Mouse (Mus musculus): ENCODE results near the gene Lrrn3. TPM values are rescaled to one million over a fixed set of nuclear protein-coding genes. Genes with fewer than 3 reads are reported as not detected.
A peak's percentile ranks its signal among the peaks of the same experiment; 100 is the strongest.

Gene Lrrn3
- polyA plus RNA-seq (2015; fragmentation: Nextera tagmentation; extraction: Ambion mirVana), result 2.7 and 2.8 TPM in 2 replicates

GRCm38 (mm10) chr12:41486331-41486730 is at the start of gene Lrrn3:
Gene Lrrn3 (minus strand): TSS chr12:41486431.
- Histone ChIP-seq H3K27ac (no peak within 1 kb of the TSS), H3K4me2 (ENCODE audit: low read length) (peak within 1 kb of the TSS; percentile 73), H3K36me3 (ENCODE audit: insufficient read depth, low read length) (no peaks in the 10 kb centered on the region), H3K4me1 (replicated peaks; ENCODE audit: insufficient read depth, low read length) (no peaks in the 10 kb centered on the region), H3K9me3 (replicated peaks; ENCODE audit: low read length) (no peaks in the 10 kb centered on the region), H3K4me3 (replicated peaks; ENCODE audit: low read depth, low read length) (peak within 1 kb of the TSS; percentile 31), H3K27me3 (ENCODE audit: insufficient read depth, low read length) (no peaks in the 10 kb centered on the region), H3K9ac (ENCODE audit: low read depth, low read length) (peak within 1 kb of the TSS; percentile 20; the same call in 1 of the 2 replicates)
- TF ChIP-seq CTCF (IDR thresholded peaks at IDR 0.05; ENCODE audit: low read depth), result no peak
- no peak for DNase-seq (ENCODE audit: low spot score)
- no peak for ATAC-seq (replicated peaks; ENCODE audit: low FRiP score, low read depth)
- WGBS, result 100% methylated on average over 1 of the region's 1 CpGs

- 62% methylated on average over 4 of the region's 4 CpGs for WGBS
- no peak overlapping the region for H3K9ac ChIP-seq (ENCODE audit: low read depth, low read length)
- TF ChIP-seq CTCF (IDR thresholded peaks at IDR 0.05; ENCODE audit: low read depth), result no peak
- no peaks in the 10 kb centered on the region for H3K4me1 ChIP-seq (replicated peaks; ENCODE audit: insufficient read depth, low read length)
- no peak overlapping the region for H3K4me3 ChIP-seq (replicated peaks; ENCODE audit: low read depth, low read length)
- no peak for DNase-seq (ENCODE audit: low spot score)
- H3K9me3 ChIP-seq (replicated peaks; ENCODE audit: low read length), result no peaks in the 10 kb centered on the region
- H3K4me2 ChIP-seq (ENCODE audit: low read length), result no peak overlapping the region
- no peak for ATAC-seq (replicated peaks; ENCODE audit: low FRiP score, low read depth)
- no peaks in the 10 kb centered on the region for H3K36me3 ChIP-seq (ENCODE audit: insufficient read depth, low read length)
- H3K27ac ChIP-seq, result no peak overlapping the region
- H3K27me3 ChIP-seq (ENCODE audit: insufficient read depth, low read length), result no peaks in the 10 kb centered on the region
Observed at GRCm38 (mm10) chr12:41528410-41528809, 42.2 kb upstream of the Lrrn3 start.

GRCm38 (mm10) chr12:41526688-41527087 is 40.5 kb upstream of the Lrrn3 start:
- Histone ChIP-seq H3K4me3 (replicated peaks; ENCODE audit: low read depth, low read length) (no peak overlapping the region), H3K9me3 (replicated peaks; ENCODE audit: low read length) (no peaks in the 10 kb centered on the region), H3K4me1 (replicated peaks; ENCODE audit: insufficient read depth, low read length) (no peaks in the 10 kb centered on the region), H3K36me3 (ENCODE audit: insufficient read depth, low read length) (no peaks in the 10 kb centered on the region), H3K9ac (ENCODE audit: low read depth, low read length) (no peak overlapping the region), H3K4me2 (ENCODE audit: low read length) (no peak overlapping the region), H3K27me3 (ENCODE audit: insufficient read depth, low read length) (no peaks in the 10 kb centered on the region), H3K27ac (no peak overlapping the region)
- ATAC-seq (replicated peaks; ENCODE audit: low FRiP score, low read depth) (no peak), DNase-seq (ENCODE audit: low spot score) (no peak)
- WGBS, result 72% methylated on average over 2 of the region's 2 CpGs
- TF ChIP-seq CTCF (IDR thresholded peaks at IDR 0.05; ENCODE audit: low read depth), result no peak

- WGBS, result 74% methylated on average over 2 of the region's 2 CpGs
- H3K27me3 ChIP-seq (ENCODE audit: insufficient read depth, low read length), result no peaks in the 10 kb centered on the region
- no peak for ATAC-seq (replicated peaks; ENCODE audit: low FRiP score, low read depth)
Observed at GRCm38 (mm10) chr12:41521671-41522070, 35.4 kb upstream of the Lrrn3 start.

GRCm38 (mm10) chr12:41520326-41520725 is 34.1 kb upstream of the Lrrn3 start:
- Histone ChIP-seq H3K4me3 (replicated peaks; ENCODE audit: low read depth, low read length) (no peak overlapping the region), H3K4me1 (replicated peaks; ENCODE audit: insufficient read depth, low read length) (no peaks in the 10 kb centered on the region), H3K9ac (ENCODE audit: low read depth, low read length) (no peak overlapping the region), H3K9me3 (replicated peaks; ENCODE audit: low read length) (no peaks in the 10 kb centered on the region), H3K4me2 (ENCODE audit: low read length) (no peak overlapping the region), H3K27me3 (ENCODE audit: insufficient read depth, low read length) (no peaks in the 10 kb centered on the region), H3K27ac (no peak overlapping the region), H3K36me3 (ENCODE audit: insufficient read depth, low read length) (no peaks in the 10 kb centered on the region)
- WGBS, result 63% methylated on average over 2 of the region's 2 CpGs
- ATAC-seq (replicated peaks; ENCODE audit: low FRiP score, low read depth) (no peak), DNase-seq (ENCODE audit: low spot score) (no peak)
- no peak for TF ChIP-seq CTCF (IDR thresholded peaks at IDR 0.05; ENCODE audit: low read depth)

More at GRCm38 (mm10) chr12:41521671-41522070, 35.4 kb upstream of the Lrrn3 start:
- DNase-seq (ENCODE audit: low spot score), result no peak
- no peak overlapping the region for H3K4me3 ChIP-seq (replicated peaks; ENCODE audit: low read depth, low read length)
- no peak overlapping the region for H3K27ac ChIP-seq
- no peaks in the 10 kb centered on the region for H3K36me3 ChIP-seq (ENCODE audit: insufficient read depth, low read length)
- H3K9me3 ChIP-seq (replicated peaks; ENCODE audit: low read length), result no peaks in the 10 kb centered on the region
- H3K4me1 ChIP-seq (replicated peaks; ENCODE audit: insufficient read depth, low read length), result no peaks in the 10 kb centered on the region
- H3K4me2 ChIP-seq (ENCODE audit: low read length), result no peak overlapping the region
- TF ChIP-seq CTCF (IDR thresholded peaks at IDR 0.05; ENCODE audit: low read depth), result no peak
- no peak overlapping the region for H3K9ac ChIP-seq (ENCODE audit: low read depth, low read length)

- H3K27me3 ChIP-seq (ENCODE audit: insufficient read depth, low read length), result no peaks in the 10 kb centered on the region
- no peak overlapping the region for H3K9ac ChIP-seq (ENCODE audit: low read depth, low read length)
- ATAC-seq (replicated peaks; ENCODE audit: low FRiP score, low read depth) (no peak), DNase-seq (ENCODE audit: low spot score) (no peak)
- H3K9me3 ChIP-seq (replicated peaks; ENCODE audit: low read length), result no peaks in the 10 kb centered on the region
- TF ChIP-seq CTCF (IDR thresholded peaks at IDR 0.05; ENCODE audit: low read depth), result no peak
- no peaks in the 10 kb centered on the region for H3K36me3 ChIP-seq (ENCODE audit: insufficient read depth, low read length)
- no peak overlapping the region for H3K27ac ChIP-seq
- H3K4me3 ChIP-seq (replicated peaks; ENCODE audit: low read depth, low read length), result no peak overlapping the region
- WGBS, result 47% methylated on average over 5 of the region's 5 CpGs
- no peak overlapping the region for H3K4me2 ChIP-seq (ENCODE audit: low read length)
- H3K4me1 ChIP-seq (replicated peaks; ENCODE audit: insufficient read depth, low read length), result no peaks in the 10 kb centered on the region
Observed at GRCm38 (mm10) chr12:41518897-41519296, 32.7 kb upstream of the Lrrn3 start.

GRCm38 (mm10) chr12:41510588-41510987 is 24.4 kb upstream of the Lrrn3 start:
- no peak overlapping the region for H3K27ac ChIP-seq
- H3K9me3 ChIP-seq (replicated peaks; ENCODE audit: low read length), result no peaks in the 10 kb centered on the region
- WGBS, result 77% methylated on average over 3 of the region's 3 CpGs
- H3K9ac ChIP-seq (ENCODE audit: low read depth, low read length), result no peak overlapping the region
- DNase-seq (ENCODE audit: low spot score) (no peak), ATAC-seq (replicated peaks; ENCODE audit: low FRiP score, low read depth) (no peak)
- H3K4me1 ChIP-seq (replicated peaks; ENCODE audit: insufficient read depth, low read length), result no peaks in the 10 kb centered on the region
- H3K4me2 ChIP-seq (ENCODE audit: low read length), result no peak overlapping the region
- H3K27me3 ChIP-seq (ENCODE audit: insufficient read depth, low read length), result no peaks in the 10 kb centered on the region
- no peak overlapping the region for H3K4me3 ChIP-seq (replicated peaks; ENCODE audit: low read depth, low read length)
- no peak for TF ChIP-seq CTCF (IDR thresholded peaks at IDR 0.05; ENCODE audit: low read depth)
- H3K36me3 ChIP-seq (ENCODE audit: insufficient read depth, low read length), result no peaks in the 10 kb centered on the region
